9 mouse cellular contexts compared by ENCODE assay signal in the genomic region with DNA sequence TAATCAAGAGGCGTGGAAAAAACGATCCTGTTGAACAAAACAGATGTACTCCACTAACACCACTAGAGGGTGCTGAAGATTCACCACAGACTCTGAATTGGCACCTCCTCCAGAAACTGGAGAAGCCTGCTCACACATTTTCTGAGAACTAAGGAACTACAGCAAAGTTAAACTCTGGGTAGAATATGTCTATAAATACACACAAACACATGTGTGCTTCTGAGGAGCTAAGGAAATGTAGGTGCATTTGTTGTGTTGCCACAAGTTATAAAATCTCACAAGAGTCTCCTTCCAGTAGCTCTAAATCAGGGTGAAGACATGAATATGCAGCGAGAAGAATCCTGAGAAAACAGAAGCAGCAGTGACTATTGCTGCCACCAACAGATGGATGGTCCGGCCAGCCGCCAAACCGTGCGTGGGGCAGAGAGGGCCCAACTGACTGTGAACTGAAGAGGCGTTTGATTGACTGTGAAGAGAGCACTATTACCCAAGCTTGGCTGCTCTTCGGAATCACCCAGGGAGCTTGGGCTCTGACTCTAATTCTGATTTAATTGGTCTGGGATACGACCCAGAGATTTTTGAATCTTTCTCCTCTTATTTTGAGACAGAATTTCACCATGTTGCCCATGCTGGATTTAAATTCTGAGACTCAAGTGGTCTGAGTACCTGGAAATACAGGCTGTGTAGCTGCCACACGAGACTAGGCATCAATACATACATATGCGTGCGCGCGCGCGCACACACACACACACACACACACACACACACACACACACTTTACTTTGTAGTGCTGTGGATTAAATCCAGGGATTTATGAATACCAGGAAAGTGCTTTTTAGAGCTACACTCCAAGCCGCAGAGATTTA. TPM values are rescaled to one million over a fixed set of nuclear protein-coding genes. Genes with fewer than 3 reads are reported as not detected.
DNase-seq lines count a peak whose midpoint lies in the region; ATAC-seq and TF ChIP-seq lines count a peak whose summit lies in the region.
"Had no signal": no experiment of that assay in that cellular context is flagged by ENCODE, and none has a peak within 500 bp of the region (broad histone marks: within the 10 kb centered on the region; RNA-seq: fewer than 3 reads in every experiment).

No protein-coding gene starts in this region.

- no peak overlapping the region for H3K9ac ChIP-seq in ES-Bruce4 (ENCODE audit: low read depth, poor library complexity, severe bottlenecking)
- H3K9ac ChIP-seq in embryonic facial prominence, embryonic 13.5 days = no peak overlapping the region
- no peak overlapping the region for H3K9ac ChIP-seq in heart, postnatal 0 days (replicated peaks; ENCODE audit: low read depth, low read length)
- no peak overlapping the region for H3K9ac ChIP-seq in kidney, postnatal 0 days (ENCODE audit: low read depth, low read length)
- no peak overlapping the region for H3K9ac ChIP-seq in limb, embryonic 14.5 days (ENCODE audit: low read depth, low read length, severe bottlenecking)
- no peak overlapping the region for H3K9ac ChIP-seq in neural tube, embryonic 12.5 days

- TF ChIP-seq POLR2A in ES-Bruce4 (IDR thresholded peaks at IDR 0.05; ENCODE audit: insufficient read depth, low read length) = no peak
- no peak for TF ChIP-seq POLR2A in limb, embryonic 14.5 days (IDR thresholded peaks at IDR 0.05; ENCODE audit: borderline replicate concordance, extremely low read depth, insufficient read depth, insufficient read length)

- ATAC-seq in embryonic facial prominence, embryonic 13.5 days (ENCODE audit: insufficient number of reproducible peaks, insufficient read depth, low FRiP score, low TSS enrichment, low read depth) = no peak
- ATAC-seq in heart, postnatal 0 days (ENCODE audit: insufficient read depth, low read depth) = no peak
- ATAC-seq in kidney, postnatal 0 days (replicated peaks; ENCODE audit: low FRiP score, low read depth) = peak; percentile 61; the same call in 1 of the 2 replicates
- ATAC-seq in limb, embryonic 14.5 days (ENCODE audit: low FRiP score, low read depth) = no peak
- ATAC-seq in neural tube, embryonic 12.5 days (ENCODE audit: low FRiP score, low read depth) = peak; percentile 70

- WGBS in embryonic facial prominence, embryonic 13.5 days = 58% methylated on average over 18 of the region's 18 CpGs
- WGBS in heart, postnatal 0 days = 59% methylated on average over 18 of the region's 18 CpGs
- WGBS in kidney, postnatal 0 days = 44% methylated on average over 18 of the region's 18 CpGs
- whole genome bisulfite sequencing in limb, embryonic 14.5 days = 50% methylated on average over 18 of the region's 18 CpGs
- 53% methylated on average over 18 of the region's 18 CpGs for WGBS in neural tube, embryonic 12.5 days

- TF ChIP-seq CTCF in ES-Bruce4 (IDR thresholded peaks at IDR 0.05; ENCODE audit: low read depth, low read length) = peak; percentile 9
- TF ChIP-seq CTCF in heart, postnatal 0 days (IDR thresholded peaks at IDR 0.05; ENCODE audit: low read depth) = peak; percentile 83
- peak; percentile 88 for TF ChIP-seq CTCF in kidney, postnatal 0 days (IDR thresholded peaks at IDR 0.05; ENCODE audit: low read depth)

- H3K36me3 ChIP-seq in ES-Bruce4 (ENCODE audit: control insufficient read depth, insufficient read depth, low read length, poor library complexity, severe bottlenecking) = no peaks in the 10 kb centered on the region
- H3K36me3 ChIP-seq in embryonic facial prominence, embryonic 13.5 days = no peaks in the 10 kb centered on the region
- no peaks in the 10 kb centered on the region for H3K36me3 ChIP-seq in heart, postnatal 0 days (replicated peaks; ENCODE audit: control insufficient read depth, insufficient read depth, low read length)
- no peaks in the 10 kb centered on the region for H3K36me3 ChIP-seq in kidney, postnatal 0 days (ENCODE audit: insufficient read depth, low read length)
- no peaks in the 10 kb centered on the region for H3K36me3 ChIP-seq in limb, embryonic 14.5 days (ENCODE audit: control insufficient read depth, insufficient read depth, low read length)
- H3K36me3 ChIP-seq in neural tube, embryonic 12.5 days = no peaks in the 10 kb centered on the region

- no peaks in the 10 kb centered on the region for H3K9me3 ChIP-seq in ES-Bruce4 (replicated peaks; ENCODE audit: control insufficient read depth, insufficient read depth, low read length, poor library complexity, severe bottlenecking)
- H3K9me3 ChIP-seq in embryonic facial prominence, embryonic 13.5 days = no peaks in the 10 kb centered on the region
- H3K9me3 ChIP-seq in heart, postnatal 0 days (replicated peaks; ENCODE audit: control insufficient read depth, low read length) = no peaks in the 10 kb centered on the region
- H3K9me3 ChIP-seq in kidney, postnatal 0 days (replicated peaks; ENCODE audit: low read length) = no peaks in the 10 kb centered on the region
- H3K9me3 ChIP-seq in limb, embryonic 14.5 days (ENCODE audit: control insufficient read depth, low read length) = no peaks in the 10 kb centered on the region
- no peaks in the 10 kb centered on the region for H3K9me3 ChIP-seq in neural tube, embryonic 12.5 days

- TF ChIP-seq EP300 in ES-Bruce4 (IDR thresholded peaks at IDR 0.05; ENCODE audit: insufficient read depth, low read depth, low read length) = no peak
- no peak for TF ChIP-seq EP300 in heart, postnatal 0 days (IDR thresholded peaks at IDR 0.05; ENCODE audit: low read depth)

- no peak overlapping the region for H3K4me3 ChIP-seq in ES-Bruce4 (ENCODE audit: low read depth, low read length)
- no peak overlapping the region for H3K4me3 ChIP-seq in embryonic facial prominence, embryonic 13.5 days
- no peak overlapping the region for H3K4me3 ChIP-seq in heart, postnatal 0 days (ENCODE audit: low read depth, low read length)
- no peak overlapping the region for H3K4me3 ChIP-seq in kidney, postnatal 0 days (replicated peaks; ENCODE audit: low read depth, low read length)
- H3K4me3 ChIP-seq in limb, embryonic 14.5 days (replicated peaks; ENCODE audit: low read length) = no peak overlapping the region
- no peak overlapping the region for H3K4me3 ChIP-seq in neural tube, embryonic 12.5 days

- H3K4me2 ChIP-seq in embryonic facial prominence, embryonic 13.5 days = peak overlapping the region; percentile 14; the same call in 1 of the 2 replicates
- no peak overlapping the region for H3K4me2 ChIP-seq in heart, postnatal 0 days (ENCODE audit: low read depth, low read length)
- peak overlapping the region; percentile 25; the same call in 1 of the 2 replicates for H3K4me2 ChIP-seq in kidney, postnatal 0 days (ENCODE audit: low read length)
- H3K4me2 ChIP-seq in limb, embryonic 14.5 days (replicated peaks; ENCODE audit: low read depth, low read length, severe bottlenecking) = no peak overlapping the region
- no peak overlapping the region for H3K4me2 ChIP-seq in neural tube, embryonic 12.5 days (replicated peaks)

- no peak overlapping the region for H3K27ac ChIP-seq in ES-Bruce4 (ENCODE audit: insufficient read depth, low read length)
- no peak overlapping the region; the same call in 1 of the 2 replicates for H3K27ac ChIP-seq in embryonic facial prominence, embryonic 13.5 days
- H3K27ac ChIP-seq in heart, postnatal 0 days (ENCODE audit: low read depth) = no peak overlapping the region
- H3K27ac ChIP-seq in kidney, postnatal 0 days = no peak overlapping the region
- no peak overlapping the region for H3K27ac ChIP-seq in limb, embryonic 14.5 days (replicated peaks; ENCODE audit: low read depth, low read length)
- H3K27ac ChIP-seq in neural tube, embryonic 12.5 days = no peak overlapping the region

- H3K27me3 ChIP-seq in ES-Bruce4 (ENCODE audit: control insufficient read depth, insufficient read depth, low read length, poor library complexity, severe bottlenecking) = no peaks in the 10 kb centered on the region
- H3K27me3 ChIP-seq in embryonic facial prominence, embryonic 13.5 days = no peaks in the 10 kb centered on the region
- H3K27me3 ChIP-seq in heart, postnatal 0 days (ENCODE audit: control insufficient read depth, insufficient read depth, low read length) = no peaks in the 10 kb centered on the region
- no peaks in the 10 kb centered on the region for H3K27me3 ChIP-seq in kidney, postnatal 0 days (ENCODE audit: insufficient read depth, low read length)
- H3K27me3 ChIP-seq in limb, embryonic 14.5 days (ENCODE audit: control insufficient read depth, insufficient read depth, low read length) = no peaks in the 10 kb centered on the region
- H3K27me3 ChIP-seq in neural tube, embryonic 12.5 days (replicated peaks) = no peaks in the 10 kb centered on the region

- peak; percentile 28 for DNase-seq in adrenal gland, postnatal 25 days
- DNase-seq in heart, postnatal 0 days (ENCODE audit: low spot score) = peak; percentile 72
- peak; percentile 92 for DNase-seq in kidney, postnatal 0 days (ENCODE audit: low spot score)
- peak; percentile 91 for DNase-seq in limb, embryonic 14.5 days (ENCODE audit: low spot score)
- peak; percentile 33 for DNase-seq in thymus, postnatal 25 days

- H3K4me1 ChIP-seq in ES-Bruce4 (ENCODE audit: control insufficient read depth, insufficient read depth, low read length) = no peaks in the 10 kb centered on the region
- no peaks in the 10 kb centered on the region for H3K4me1 ChIP-seq in embryonic facial prominence, embryonic 13.5 days
- no peaks in the 10 kb centered on the region for H3K4me1 ChIP-seq in heart, postnatal 0 days (ENCODE audit: control insufficient read depth, insufficient read depth)
- H3K4me1 ChIP-seq in kidney, postnatal 0 days (replicated peaks; ENCODE audit: insufficient read depth, low read length) = no peaks in the 10 kb centered on the region
- no peaks in the 10 kb centered on the region for H3K4me1 ChIP-seq in limb, embryonic 14.5 days (ENCODE audit: control insufficient read depth, insufficient read depth, low read length)
- no peaks in the 10 kb centered on the region for H3K4me1 ChIP-seq in neural tube, embryonic 12.5 days

RNA-seq across cellular contexts. Expression of gene Khdc1b, which starts 28.2 kb away (rescaled TPM):
- not detected in 2 replicates for polyA plus RNA-seq in ES-Bruce4 (2011; ENCODE audit: insufficient read depth, insufficient read length, low read depth, missing spikeins)
- total RNA-seq in adrenal gland, postnatal 25 days (2021) = not detected in 2 replicates
- polyA plus RNA-seq in embryonic facial prominence, embryonic 13.5 days (2015; fragmentation: Nextera tagmentation; extraction: Ambion mirVana) = 0.19 TPM in 1 of 2 replicates, not detected in the other
- total RNA-seq in heart, postnatal 0 days (2014; rRNA removed; ENCODE audit: low replicate concordance) = not detected in 2 replicates
- polyA plus RNA-seq in heart, postnatal 0 days (2015; fragmentation: Nextera tagmentation; extraction: Ambion mirVana) = not detected in 2 replicates
- 0.07 TPM in 1 of 2 replicates, not detected in the other for polyA plus RNA-seq in kidney, postnatal 0 days (2015; fragmentation: Nextera tagmentation; extraction: Ambion mirVana)
- polyA plus RNA-seq in limb, embryonic 14.5 days (2012; rRNA removed) = not detected in 2 replicates
- 0.08 and 0.23 TPM in 2 replicates for polyA plus RNA-seq in limb, embryonic 14.5 days (2014; fragmentation: Nextera tagmentation; extraction: Ambion mirVana)
- 0.11 and 0.14 TPM in 2 replicates for polyA plus RNA-seq in neural tube, embryonic 12.5 days (2016; fragmentation: Nextera tagmentation; extraction: Ambion mirVana)
- total RNA-seq: gastrocnemius, postnatal 4 days had no signal

RNA-seq across cellular contexts. Expression of gene Khdc1c, which starts 43.4 kb away (rescaled TPM):
- polyA plus RNA-seq in ES-Bruce4 (2011; ENCODE audit: insufficient read depth, insufficient read length, low read depth, missing spikeins) = not detected in 2 replicates
- total RNA-seq in adrenal gland, postnatal 25 days (2021) = not detected in 2 replicates
- not detected in 2 replicates for polyA plus RNA-seq in embryonic facial prominence, embryonic 13.5 days (2015; fragmentation: Nextera tagmentation; extraction: Ambion mirVana)
- total RNA-seq in heart, postnatal 0 days (2014; rRNA removed; ENCODE audit: low replicate concordance) = not detected in 2 replicates
- polyA plus RNA-seq in heart, postnatal 0 days (2015; fragmentation: Nextera tagmentation; extraction: Ambion mirVana) = not detected in 2 replicates
- not detected in 2 replicates for polyA plus RNA-seq in kidney, postnatal 0 days (2015; fragmentation: Nextera tagmentation; extraction: Ambion mirVana)
- not detected in 2 replicates for polyA plus RNA-seq in limb, embryonic 14.5 days (2012; rRNA removed)
- not detected in 2 replicates for polyA plus RNA-seq in limb, embryonic 14.5 days (2014; fragmentation: Nextera tagmentation; extraction: Ambion mirVana)
- polyA plus RNA-seq in neural tube, embryonic 12.5 days (2016; fragmentation: Nextera tagmentation; extraction: Ambion mirVana) = not detected in 2 replicates
- total RNA-seq: gastrocnemius, postnatal 4 days had no signal

Comparison
In these comparisons a context has a peak if more than half of its experiments do, and no peak if none do; other contexts are left out.
1. CTCF ChIP-seq: peak in every context shown above with its lines; median percentile 88 in kidney, postnatal 0 days; 83 in heart, postnatal 0 days; 9 in ES-Bruce4.
2. DNase-seq: peak in every context shown above with its lines; median percentile 92 in kidney, postnatal 0 days; 91 in limb, embryonic 14.5 days; 72 in heart, postnatal 0 days; 33 in thymus, postnatal 25 days; 28 in adrenal gland, postnatal 25 days.
3. ATAC-seq: peak in kidney, postnatal 0 days (single experiment) and neural tube, embryonic 12.5 days (single experiment); none in embryonic facial prominence, embryonic 13.5 days (single experiment), heart, postnatal 0 days (single experiment) and limb, embryonic 14.5 days (single experiment).
4. H3K4me2 ChIP-seq: peak in embryonic facial prominence, embryonic 13.5 days (single experiment) and kidney, postnatal 0 days (single experiment); none in heart, postnatal 0 days (single experiment), limb, embryonic 14.5 days (single experiment) and neural tube, embryonic 12.5 days (single experiment).